Mouse (Mus musculus) adrenal gland, adult (tissue): Measurements from ENCODE around the gene Map2.

ENCODE experiments used
- DNase-seq, 2 experiments: peaks; one replicate each; pipeline ENCODE4 v3.0.0; 2022 to 2023; ENCODE audit warnings: low spot score in 1 of 2; ENCODE audit not compliant: inconsistent age in 2 of 2

The Map2 gene

DNA sequence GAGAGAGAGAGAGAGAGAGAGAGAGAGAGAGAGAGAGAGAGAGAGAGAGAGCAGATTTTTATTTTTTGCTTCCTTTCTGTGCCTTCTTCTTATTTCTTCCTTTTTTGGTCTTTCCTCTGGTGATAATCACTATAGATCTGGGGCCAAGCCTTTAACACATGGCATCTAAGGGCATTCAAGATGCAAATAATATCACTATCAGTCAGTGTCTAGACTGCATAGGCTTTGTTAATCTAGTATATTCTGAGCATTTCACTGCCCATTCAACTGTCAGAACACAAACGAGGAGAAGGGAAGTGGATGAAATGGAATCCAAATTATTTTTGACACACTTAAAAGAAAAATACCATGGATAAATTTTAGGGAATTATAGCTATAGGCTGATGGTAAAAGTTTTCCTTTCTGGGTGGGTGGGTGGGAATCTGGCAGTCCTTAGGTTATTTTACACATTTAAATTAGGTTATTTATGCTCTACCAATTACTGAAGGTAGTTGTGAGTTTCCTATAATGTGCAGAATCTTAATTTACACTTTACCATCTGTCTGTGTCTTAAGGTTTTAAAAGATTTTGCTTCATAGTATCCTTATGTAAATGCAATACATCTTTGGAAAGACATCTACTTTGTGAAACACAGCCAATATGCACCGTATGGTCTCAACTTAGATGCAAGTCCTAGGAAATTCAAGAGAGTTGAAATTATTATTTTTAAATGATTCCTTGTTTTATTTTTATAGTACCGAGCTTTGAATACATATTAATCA, 117.2 kb downstream of the Map2 start:
- no peak for DNase-seq

DNA sequence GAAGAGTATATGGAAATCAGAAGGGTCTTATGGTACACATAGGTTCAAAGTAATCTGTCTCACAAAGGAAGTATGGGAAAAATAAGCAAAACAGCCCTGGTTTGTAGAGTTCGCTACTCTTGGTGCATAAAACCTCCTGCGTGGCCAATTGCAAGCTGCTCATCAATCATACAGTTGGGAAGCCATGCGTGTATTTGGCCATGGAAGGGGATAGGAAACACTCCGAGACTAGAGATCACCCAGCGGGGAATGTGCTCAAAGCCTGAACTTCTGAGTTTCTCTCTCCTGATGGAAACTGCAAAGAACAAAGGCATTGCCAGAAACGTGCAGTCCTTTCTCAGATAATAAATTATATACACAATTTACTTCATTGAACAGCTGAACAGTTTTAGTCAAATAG, 124.3 kb downstream of the Map2 start:
- DNase-seq: no peak

DNA sequence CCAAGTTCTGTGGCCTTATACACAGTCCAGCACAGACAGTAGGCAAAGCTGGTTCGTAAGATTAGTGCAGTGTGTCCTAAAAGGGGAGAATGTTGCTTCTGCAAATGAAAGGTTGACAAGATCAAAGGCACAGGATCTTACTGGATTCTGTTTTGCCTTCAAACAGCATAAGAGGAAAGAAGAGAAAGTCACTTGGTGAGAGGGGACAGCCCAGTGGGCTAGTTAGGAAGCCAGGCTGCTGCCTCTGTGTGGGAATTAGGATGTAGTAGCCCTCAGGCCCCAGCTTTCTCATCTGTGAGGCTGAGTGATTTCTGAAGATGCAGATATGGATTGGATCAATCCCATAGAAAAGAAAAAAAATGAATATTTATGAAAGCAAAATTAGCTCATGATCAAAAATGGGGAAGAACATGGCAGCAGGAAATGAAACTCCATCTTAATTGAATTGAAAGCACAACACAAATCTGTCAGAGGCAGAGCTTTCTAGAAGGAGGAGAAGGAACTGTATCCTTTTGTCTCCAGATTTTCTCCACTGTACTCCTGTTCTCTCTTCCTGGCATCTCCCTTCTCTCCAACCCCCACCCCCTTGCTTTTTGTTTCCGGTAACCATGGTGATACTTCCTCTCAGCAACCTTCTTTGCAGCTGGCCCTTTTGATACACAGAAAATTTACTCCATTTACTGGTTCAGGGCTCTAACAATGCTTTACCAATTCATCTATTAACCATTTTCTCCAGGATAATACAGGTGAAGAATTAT, 145.5 kb downstream of the Map2 start:
- no peak for DNase-seq

DNA sequence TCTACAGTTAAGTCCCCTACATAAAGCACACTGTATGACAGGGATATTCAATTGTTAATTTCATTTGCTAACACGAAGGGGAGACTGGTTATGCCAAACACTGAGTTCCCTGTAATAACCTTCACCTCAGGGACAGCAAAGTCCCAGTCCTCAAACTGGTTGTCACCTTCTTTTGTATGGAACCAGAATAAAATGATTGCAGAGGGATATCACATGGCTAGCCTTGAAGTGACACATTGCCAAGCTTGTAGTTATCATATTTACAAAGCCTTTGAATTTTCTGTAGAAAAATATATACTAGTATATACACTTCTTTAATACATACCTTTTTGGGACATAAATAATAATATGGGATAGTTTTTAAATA, 146.0 kb downstream of the Map2 start:
- no peak for DNase-seq

DNA sequence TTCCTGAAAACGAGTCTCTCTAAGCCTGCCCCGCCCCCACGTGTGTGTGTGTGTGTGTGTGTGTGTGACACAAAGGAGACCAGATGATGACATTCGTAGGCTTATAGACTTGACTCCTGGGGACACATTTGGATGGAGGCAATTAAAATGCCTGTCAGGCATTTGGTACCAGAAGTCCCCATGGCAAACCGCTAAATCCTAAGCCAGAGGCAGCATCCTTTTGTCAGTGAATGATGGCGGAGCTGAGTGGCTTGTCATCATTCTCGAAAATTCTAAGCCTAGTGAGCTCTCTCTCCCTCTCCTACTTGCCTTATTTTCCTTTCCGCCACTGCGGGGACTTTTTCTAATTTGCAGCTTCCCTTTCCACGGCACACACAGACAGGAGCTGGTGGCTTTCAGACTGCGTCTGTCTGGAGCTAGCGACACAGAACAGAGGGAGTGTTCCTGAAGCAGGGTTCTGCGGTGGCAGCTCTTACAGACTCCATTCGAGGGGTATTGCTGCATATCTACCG, 146.6 kb downstream of the Map2 start:
- DNase-seq: peak; percentile 4 to 53

DNA sequence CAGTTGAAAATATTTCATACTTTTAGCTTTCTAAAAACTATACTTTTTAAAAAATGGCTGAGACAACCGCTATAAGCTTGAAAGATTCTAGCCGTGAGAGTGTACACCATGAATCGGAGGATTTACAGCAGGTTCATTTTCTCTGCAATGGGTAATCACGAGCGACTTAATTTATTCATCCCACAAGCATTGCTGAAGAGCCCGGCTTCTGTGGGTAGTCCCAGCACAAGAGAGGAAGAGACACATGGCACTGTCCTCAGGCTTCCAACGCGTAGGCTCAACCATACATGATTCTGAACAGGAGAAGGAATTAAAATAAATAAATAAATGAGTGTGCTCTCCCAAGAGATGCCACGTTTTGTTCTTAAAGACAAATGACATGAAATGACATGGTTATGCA, 148.4 kb downstream of the Map2 start:
- DNase-seq: no peak

DNA sequence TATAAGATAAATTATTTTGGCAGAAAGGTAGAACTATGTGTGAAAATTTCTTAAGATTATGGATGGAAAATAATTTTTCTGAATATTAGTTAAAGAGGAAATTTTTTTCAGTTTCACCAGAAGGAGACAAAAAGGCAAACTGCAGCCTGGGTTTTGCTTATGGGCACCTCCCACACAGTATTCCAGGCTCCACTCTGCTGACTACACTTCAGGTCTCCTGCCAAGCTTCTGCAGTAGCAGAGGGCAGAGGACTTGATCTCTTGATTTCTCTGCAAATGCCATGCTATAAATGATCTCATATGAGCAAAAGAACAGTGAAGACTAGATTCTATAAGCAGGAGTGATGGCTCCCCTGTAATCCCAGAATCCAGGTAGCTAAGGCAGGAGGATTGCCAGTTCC, 149.9 kb downstream of the Map2 start:
- no peak for DNase-seq

DNA sequence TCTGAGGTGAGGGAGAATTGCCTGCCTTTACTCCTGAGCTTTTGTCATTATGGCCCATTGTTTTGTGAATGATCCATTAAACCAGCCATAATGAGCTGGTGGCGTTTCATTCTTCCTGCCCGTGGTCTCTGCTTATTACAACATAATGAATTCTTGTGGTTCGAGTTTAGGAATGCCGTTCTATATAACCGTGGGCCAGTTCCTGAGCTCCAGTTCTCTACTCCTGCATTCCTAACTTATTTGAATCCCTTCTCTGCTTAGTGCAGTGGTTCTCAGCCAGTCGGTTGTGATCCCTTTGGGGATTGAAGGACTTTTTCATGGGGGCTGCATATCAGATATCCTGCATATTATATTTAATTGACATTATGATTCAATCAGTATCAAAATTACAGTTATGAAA, 153.9 kb downstream of the Map2 start:
- DNase-seq: no peak

DNA sequence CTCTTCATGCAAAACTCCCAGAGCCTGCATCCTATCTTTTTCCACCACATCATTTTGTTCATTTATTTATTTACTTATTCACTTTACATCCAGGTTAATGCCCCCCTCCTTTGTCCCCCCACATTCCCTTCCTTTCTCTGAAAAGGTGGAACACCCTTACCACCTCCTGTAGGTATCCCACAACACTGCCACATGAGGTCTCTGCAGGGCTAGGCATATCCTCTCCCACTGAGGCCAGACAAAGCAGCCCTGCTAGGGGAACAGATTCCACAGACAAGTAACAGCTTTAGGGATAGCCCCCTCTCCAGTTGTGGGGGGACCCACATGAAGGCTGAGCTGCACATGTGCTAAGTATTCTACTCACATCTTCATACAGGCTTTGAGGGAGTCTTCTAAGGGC, 154.5 kb downstream of the Map2 start:
- DNase-seq: no peak

DNA sequence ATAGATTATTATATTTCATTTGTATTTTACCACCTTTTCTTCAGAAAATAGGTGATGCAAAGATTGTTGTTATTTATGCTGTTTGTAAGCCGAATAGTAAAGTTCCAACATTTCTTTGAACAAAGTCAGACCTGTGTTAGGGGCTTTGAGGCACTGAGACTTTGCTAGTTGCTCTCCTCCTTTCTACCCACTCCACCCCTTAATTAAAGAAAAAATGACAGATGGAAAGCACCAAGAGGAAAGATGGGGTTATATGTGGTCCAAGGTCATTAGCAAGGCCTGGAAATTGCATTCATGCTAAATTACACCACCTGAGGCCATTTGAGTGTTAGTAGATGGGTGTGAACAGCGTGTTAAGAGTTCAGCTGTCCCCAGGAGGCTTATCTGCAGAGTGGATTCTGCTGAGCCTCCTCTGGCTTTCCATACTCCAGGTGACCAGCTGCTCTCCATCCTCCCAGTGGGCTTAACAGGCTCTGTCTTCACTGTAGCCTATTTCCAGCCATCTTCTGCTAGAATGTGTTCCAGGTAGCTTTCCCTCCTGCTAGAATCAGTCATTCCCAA, 160.7 kb downstream of the Map2 start:
- no peak for DNase-seq

DNA sequence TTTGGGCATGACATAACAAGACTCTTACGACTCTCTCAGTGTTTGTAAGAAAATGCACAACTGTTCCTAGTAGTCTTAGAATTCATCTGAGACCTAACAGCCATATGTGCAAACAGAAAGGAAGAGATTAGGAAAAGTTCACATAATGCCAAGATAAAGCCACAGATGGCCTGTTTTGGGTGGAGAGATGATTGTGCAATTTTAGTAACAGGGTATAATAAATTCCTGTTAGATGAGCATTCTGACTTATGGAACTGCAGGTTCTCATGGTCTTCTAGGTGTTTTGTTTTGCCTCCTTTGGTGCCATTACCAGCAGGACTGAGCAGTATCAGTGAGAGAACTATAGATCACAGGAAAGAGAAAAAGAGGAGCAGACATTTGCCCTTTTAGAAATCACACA, 164.1 kb downstream of the Map2 start:
- no peak for DNase-seq

DNA sequence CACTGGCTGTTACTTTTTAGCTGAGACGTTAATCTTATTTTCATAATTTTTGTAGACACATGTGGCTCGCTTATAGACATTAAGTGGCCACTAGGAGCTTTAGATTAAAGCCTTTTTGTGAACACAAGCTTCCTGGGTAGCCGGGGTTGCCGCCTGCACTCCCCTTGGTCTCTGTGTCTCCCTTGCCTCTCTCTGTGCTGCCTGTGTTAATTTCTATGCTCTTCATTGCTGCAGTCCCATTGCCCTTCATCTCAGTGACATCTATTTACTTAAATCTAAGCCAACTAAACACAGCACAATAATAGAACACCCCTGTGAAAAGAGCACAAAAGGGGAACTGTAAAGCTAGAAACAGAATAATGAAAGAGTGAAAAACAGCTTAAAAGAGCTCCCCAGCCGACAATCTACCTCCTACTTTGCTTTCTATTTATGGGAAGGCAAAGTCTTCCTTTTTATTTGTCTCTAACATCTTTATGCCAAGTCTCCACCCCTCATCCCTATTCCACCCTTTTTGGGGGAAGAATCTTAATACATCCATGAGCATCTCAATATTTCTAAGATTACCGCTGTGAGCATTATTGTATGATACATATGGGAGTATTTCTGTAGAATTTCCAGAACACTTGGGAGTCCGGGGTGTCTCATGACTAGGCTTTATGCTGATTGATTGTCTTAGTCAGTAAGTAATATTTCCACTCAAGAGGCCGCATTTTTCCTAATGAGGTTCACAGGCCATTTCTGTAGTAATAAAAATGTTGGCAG, 173.5 kb downstream of the Map2 start:
- no peak for DNase-seq

DNA sequence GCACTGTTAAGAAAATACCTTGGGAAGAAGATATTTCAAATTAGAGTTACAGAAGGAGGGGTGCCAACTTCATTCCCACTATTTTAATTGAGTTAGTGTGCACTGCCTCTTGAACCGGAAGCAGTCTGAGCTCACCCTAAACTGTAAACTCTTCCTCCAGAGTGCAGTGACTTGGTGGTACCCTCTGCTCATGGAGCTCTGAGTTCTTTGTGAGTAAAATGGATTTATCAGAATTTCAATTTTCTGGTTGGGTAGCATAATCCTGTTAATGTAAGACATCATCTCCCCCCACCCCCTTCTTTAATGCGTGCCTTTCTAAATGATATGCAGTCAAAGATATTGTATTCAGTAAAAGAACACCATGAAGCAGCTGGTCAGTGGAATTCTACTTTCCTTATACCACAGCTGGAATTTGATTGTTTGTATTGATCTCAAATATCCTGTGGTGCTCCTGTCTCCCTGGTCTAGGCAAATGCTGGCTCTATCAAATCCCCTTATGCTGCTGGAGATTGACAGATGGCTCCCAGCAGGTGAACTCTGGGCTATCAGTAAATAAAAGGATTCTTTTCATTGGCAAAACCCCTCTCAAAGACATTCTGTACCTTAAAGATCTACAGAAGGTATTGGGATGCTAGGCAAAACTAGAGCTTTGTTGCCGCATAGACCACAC, 174.2 kb downstream of the Map2 start:
- DNase-seq: no peak

DNA sequence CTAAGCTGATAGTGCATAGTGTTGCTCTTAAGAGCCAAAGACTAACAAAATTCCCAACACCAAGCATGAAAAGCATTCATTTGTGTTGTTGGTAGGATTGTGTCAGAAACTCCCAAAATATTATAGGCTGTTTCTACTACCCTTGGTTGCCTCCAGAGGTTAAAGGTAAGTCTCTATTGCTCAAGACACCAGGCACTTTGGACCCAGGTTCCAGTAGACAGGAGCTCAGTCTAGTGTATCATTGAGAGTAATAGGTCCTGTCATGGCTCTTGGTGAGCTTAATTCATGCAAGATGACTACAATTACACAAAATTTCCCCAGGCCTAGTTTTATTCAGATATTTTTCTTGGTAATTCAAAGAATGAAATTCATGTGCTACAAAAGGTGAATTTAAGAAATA, 176.3 kb downstream of the Map2 start:
- no peak for DNase-seq

DNA sequence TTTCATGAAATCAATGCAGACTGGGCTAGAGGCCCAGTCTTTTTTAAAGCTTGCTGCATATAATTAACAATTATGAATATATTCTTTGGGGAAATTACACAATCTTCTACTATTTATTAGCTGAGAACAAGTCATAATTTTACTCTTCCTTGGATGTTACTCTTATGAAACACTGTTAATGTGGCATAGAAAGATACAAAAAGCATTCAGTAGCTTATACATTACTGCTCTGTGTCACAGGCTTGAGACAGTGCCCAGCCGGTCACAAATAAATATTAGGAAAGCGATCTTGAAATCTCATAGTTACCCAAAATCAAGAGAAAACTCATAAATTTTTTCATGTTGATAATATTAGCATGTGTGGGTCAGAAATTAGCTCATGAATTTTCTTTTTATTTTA, 186.7 kb downstream of the Map2 start:
- DNase-seq: no peak

DNA sequence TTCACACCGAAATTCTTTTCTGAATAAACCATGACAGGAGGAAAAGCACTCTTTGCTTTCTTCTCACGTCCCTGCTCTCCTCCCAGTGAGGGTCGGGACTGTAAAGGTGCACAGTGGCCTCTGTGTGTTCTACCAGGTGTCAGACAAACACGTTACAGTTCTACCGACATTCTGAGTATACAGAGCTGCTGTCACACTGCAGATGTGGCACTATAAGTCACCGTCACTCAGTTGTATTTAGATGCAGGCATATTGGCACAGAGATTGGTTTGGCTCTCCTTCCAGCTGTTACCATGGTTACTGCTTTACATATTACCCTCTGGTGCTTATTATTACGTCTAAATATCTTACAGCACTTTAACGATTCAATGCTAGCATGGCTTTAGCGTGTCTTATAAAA, 188.2 kb downstream of the Map2 start:
- DNase-seq: no peak

DNA sequence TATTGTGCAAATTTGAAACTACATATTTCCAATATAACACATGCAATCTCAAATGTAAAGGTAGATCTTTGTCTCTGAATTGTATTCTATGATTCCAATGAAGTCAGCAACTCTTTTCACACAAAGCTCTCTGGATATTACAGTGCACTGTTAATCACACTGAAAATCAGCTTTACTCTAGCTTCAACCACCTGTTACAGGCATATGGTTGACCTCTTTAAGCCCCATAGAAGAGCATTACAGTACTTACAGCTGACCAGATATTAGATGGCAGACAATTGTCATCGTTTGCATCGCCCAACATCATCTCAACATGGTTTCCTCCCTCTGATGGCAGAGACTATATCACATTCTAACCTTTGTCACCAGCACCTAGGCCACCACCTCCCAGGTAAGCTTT, 189.3 kb downstream of the Map2 start:
- no peak for DNase-seq

DNA sequence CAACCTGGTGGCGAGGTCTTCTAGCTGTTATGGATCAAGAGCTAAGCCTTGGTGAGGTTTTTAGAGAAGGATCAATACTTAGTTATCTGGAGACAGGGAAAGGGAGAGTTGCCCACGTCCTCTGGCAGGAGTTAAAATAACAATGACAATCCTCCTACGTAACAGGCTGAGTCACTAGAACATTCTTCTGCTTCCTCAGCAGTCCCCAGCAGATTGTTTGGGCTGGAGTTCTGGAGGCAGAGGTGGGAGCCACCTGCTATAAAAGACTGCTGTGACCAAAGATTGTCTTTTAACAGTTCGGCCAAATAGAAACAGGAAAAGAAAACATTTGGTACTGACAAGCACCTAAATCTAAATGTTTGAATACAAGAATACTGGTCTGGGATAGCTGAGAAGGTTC, 190.5 kb downstream of the Map2 start:
- no peak for DNase-seq

DNA sequence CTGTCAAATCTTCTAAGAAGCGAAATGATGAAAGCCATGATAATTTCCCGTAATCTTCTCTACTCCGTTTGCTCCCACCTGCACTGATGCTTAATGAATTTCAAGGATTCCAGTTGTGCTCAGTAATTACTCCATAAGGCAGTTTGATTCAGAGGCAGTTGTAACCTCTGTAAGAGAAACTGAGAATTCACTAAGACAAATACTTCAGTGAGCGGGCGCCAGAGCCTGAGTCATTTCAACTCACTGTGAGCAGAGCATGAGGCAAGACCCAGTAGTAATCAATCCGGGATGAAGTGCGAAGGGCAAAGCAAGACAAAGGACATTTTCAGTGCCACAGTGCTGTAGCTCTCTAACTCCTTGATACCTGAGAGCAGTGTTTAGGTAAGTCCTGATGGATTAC, 194.4 kb downstream of the Map2 start:
- peak in 1 of 2 experiments; percentile 68 for DNase-seq

DNA sequence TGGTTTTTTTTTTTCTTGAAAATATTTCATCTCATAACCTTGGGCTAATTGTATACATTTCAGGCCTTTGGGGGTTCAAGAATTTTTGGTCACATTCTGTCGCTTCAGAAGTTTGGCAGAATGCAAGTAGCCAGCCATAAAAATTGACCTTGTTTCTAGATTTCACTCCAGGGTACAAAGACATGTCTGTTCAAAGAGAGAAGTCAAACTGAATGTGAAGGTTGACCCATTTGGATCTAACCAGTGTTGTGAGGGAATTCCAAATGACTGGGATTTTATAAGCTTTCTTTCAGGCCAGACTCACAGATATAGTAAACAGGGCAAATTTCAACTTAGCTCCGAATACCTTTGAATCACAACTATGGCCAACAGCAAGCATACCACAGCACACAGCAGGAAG, 196.3 kb downstream of the Map2 start:
- no peak for DNase-seq

DNA sequence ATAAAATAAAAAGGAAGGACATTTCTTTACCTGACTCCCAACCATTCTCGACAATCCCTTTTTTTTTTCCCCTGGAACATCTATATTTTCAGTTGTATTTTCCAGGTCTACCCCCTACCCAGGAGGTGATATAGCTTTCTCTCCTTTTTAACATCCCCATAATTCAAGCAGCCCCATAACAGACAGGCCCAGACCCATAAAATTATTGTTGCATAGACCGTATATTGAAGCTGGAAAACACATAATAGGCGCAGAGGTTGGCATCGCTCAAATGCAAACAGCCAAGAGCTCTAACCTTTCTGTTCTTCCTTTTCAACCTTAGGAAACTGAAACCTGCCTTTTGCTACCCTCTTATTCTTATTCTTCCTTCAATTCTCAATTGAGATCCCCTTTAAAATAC, 211.2 kb downstream of the Map2 start:
- no peak for DNase-seq
